Mouse (Mus musculus) Patski (cell line): Measurements from ENCODE around the gene Lpar1. TPM values are rescaled to one million over a fixed set of nuclear protein-coding genes. Genes with fewer than 3 reads are reported as not detected.

Experiments
- ATAC-seq: fragments of 100-300 bp; one replicate; pipeline ENCODE4 v1.8.0; 2021
- CTCF ChIA-PET: fragments of 350-600 bp; sonication (Branson Sonifier 250); formaldehyde crosslinking; loops from one replicate; lab custom pipeline; 2022; ENCODE audit warnings: inconsistent platforms; lab: Charles Lee
- POLR2A ChIA-PET: fragments of 350-600 bp; sonication (Branson Sonifier 250); formaldehyde crosslinking; loops from one replicate; lab custom pipeline; 2022; ENCODE audit warnings: antibody characterized with exemption, inconsistent platforms; lab: Charles Lee
- DNase-seq: peaks from one replicate; pipeline ENCODE4 v3.0.0-alpha.2; 2011; ENCODE audit warnings: low read depth, low spot score
- H3K27me3 ChIP-seq: fragments of 371-371 bp; one replicate; pipeline ENCODE4 v1.5.1; 2021
- CTCF ChIP-seq: fragments of 100-300 bp; IDR thresholded peaks from one replicate; pipeline ENCODE4 v1.5.1; 2021
- in situ Hi-C: fragments of 300-500 bp; cut with MboI; formaldehyde crosslinking; loops from 3 replicates; pipeline ENCODE4 v1.11.1; 2018; ENCODE audit warnings: low pct_unique_long_range_greater_than_20kb, mixed read lengths
- polyA plus RNA-seq: library from polyadenylated mRNA; unstranded; gene quantifications from one replicate; pipeline ENCODE4 v1.2.3, GENCODE M21; 2021

Gene Lpar1
- polyA plus RNA-seq, 1 experiment from 2014 or later, result 2.7 TPM

DNA sequence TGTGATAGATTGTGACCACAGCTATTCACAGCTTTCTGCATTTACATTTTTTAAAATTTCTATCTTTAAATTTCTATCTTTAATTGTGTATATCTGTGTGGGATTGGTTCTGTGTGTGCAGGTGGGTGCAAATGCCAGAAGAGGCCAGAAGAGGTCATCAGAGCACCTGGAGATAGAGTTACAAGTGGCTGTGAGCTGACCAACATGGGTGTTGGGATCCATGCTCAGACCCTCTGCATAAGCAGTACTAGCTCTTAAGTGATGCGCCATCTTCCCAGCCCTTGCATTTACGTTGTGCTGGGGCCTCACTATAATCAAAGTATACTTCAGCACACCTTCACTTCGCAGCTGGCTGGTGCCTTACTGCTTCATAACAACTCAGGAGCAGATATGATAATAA, 138.2 kb downstream of the Lpar1 start:
- peak; percentile 33 for TF ChIP-seq CTCF
- DNase-seq (no peak), ATAC-seq (no peak)
- POLR2A ChIA-PET, result interaction anchor here (0.6 kb wide), 1 partner anchor 19 kb away, joined by 4 read pairs; no protein-coding TSS in a partner anchor
- H3K27me3 ChIP-seq, result no peaks in the 10 kb centered on the region
- in situ Hi-C loops, result loop anchor here (5.0 to 10.0 kb wide), 2 partner anchors 141 to 332 kb away; no protein-coding TSS in a partner anchor
- CTCF ChIA-PET, result interaction anchor here (1.9 kb wide), 1 partner anchor 10 kb away, joined by 5 read pairs; no protein-coding TSS in a partner anchor

DNA sequence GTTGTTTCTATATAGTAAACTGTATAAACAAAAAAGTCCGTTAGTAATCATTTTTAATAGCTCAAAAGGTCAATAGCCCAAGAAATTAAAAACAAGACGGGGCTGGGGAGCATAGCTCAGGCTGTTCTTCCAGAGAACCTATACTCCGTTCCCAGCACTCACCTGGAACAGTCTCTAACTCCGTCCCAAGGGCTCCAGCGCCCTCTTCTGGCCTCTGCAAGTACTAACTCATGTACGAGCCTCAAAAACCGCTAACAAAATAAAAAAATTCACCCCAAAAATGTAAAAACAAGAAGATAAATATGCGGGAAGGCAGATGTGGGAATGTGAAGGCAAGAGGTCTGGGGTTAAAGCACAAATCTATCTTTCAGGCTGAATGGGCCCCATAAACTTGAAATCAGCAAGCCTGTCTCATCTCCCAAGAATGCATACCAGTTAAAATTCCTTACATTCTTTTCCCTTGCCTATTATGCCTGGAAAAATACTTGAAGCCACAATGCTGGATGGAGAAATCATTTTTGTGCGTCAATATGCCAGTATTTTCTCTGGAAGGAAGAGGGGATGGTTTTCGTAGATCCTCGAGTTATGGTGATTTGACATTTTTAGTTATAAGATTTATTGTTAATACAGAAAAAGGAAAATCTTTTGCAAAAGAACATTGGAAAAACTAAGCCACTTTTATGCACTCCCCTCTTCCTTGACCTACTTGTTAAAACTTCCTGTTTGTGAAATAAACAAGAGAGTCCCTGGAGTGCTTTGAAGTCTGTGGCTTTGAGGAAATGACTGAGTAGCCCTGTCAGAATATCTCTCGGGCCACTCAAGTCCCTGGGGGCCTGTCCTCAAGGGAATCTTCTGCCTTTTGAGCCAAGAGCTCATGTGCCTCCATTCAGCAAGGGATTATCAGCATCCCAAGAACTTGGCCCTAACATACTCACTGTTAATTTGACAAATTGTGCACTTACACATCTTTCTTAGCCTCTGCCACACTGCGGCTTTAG, 140.2 kb downstream of the Lpar1 start:
- peak; percentile 47 for DNase-seq
- H3K27me3 ChIP-seq, result no peaks in the 10 kb centered on the region
- TF ChIP-seq CTCF, result peak; percentile 60
- ChIA-PET CTCF (interaction anchor here (1.0 to 1.5 kb wide), 2 partner anchors 12 to 147 kb away, joined by 3 to 4 read pairs; no protein-coding TSS in a partner anchor), POLR2A (no interaction called here)
- peak; percentile 74 for ATAC-seq
- in situ Hi-C loops, result loop anchor here (10.0 kb wide), 1 partner anchor 139 kb away; no protein-coding TSS in a partner anchor

DNA sequence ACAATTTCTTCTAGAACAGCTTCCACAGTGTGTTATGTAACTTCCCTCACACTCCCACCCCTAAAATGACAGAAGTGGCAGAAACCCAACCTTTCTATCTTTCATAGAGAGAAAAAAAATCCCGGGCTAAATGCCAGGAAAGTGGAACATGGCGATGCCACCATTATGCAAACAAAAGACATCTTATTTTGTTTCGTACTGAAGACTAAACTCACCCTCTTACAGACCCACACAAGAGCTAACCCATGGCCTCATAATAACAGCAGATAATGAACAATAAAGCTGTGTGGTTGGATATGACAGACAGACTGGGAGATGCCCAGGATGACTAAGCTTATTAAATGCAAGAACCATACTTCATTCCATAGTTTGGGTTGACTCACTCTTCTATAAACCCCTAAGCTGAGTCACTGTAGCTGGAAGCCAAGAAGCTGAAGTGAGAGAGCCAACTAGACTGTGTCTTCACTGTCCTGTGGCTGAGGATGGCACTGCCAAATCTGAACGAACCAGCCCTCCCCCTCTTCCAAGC, 151.7 kb downstream of the Lpar1 start:
- ChIA-PET CTCF (interaction anchor here (0.7 to 1.4 kb wide), 3 partner anchors 11 to 133 kb away, joined by 3 to 4 read pairs (median 4); no protein-coding TSS in a partner anchor), POLR2A (no interaction called here)
- H3K27me3 ChIP-seq, result no peaks in the 10 kb centered on the region
- peak; percentile 84 for DNase-seq
- in situ Hi-C loops, result no loop called here
- peak; percentile 97 for ATAC-seq
- TF ChIP-seq CTCF, result no peak

DNA sequence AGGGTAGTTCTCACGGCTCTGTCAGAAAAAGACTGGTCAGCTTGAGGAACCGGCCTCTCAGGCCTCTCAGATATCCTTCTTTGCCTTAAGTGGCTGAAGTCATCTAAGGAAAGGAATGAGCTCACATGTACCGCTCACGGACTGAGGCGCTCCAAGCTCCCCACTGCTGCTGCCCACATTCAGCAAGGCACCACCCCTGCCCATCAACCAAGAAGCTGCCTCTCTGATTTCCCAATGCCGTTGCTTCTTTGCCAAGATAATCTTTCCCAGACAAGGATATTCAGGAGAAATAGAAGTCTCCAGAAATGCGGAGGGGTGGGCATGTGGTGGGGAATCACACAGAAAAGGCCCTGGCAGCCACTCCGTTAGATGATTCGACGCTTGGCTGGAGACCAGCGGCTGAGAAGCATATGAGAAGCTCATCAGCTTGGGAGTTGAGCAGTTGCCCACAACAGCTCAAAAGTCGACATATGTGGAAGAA, 152.8 kb downstream of the Lpar1 start:
- DNase-seq, result no peak
- no peaks in the 10 kb centered on the region for H3K27me3 ChIP-seq
- ChIA-PET POLR2A (no interaction called here), CTCF (interaction anchor here (0.7 to 1.1 kb wide), 2 partner anchors 60 to 487 kb away, joined by 3 to 4 read pairs; no protein-coding TSS in a partner anchor)
- in situ Hi-C loops, result no loop called here
- TF ChIP-seq CTCF, result no peak
- ATAC-seq, result no peak

Other genes starting within 250 kb of the Lpar1 start
- gene Olfr267, start 233.8 kb upstream of the Lpar1 start, polyA plus RNA-seq, result not detected